Mouse (Mus musculus): ENCODE data around the gene Cmtm7. TPM values are rescaled to one million over a fixed set of nuclear protein-coding genes. Genes with fewer than 3 reads are reported as not detected.

Cmtm7 gene
- polyA plus RNA-seq, 1 experiment from 2014 or later = 84.6 TPM

- ATAC-seq (ENCODE audit: insufficient number of reproducible peaks, low FRiP score, low TSS enrichment, low read depth) = no peak
- Histone ChIP-seq H3K36me3 (ENCODE audit: control insufficient read depth, insufficient read depth, low read length) (no peaks in the 10 kb centered on the region), H3K4me3 (ENCODE audit: low read depth, low read length) (no peak overlapping the region), H3K9me3 (ENCODE audit: control insufficient read depth, low read length) (no peaks in the 10 kb centered on the region), H3K27ac (replicated peaks; ENCODE audit: low read depth, low read length) (no peak overlapping the region), H3K9ac (ENCODE audit: low read length) (no peak overlapping the region), H3K4me1 (ENCODE audit: control insufficient read depth, insufficient read depth, low read length) (0 out of 2 replicates have a peak, but pooled peaks cover 5% of the 10 kb centered on the region), H3K4me2 (ENCODE audit: low read depth, severe bottlenecking) (no peak overlapping the region), H3K27me3 (ENCODE audit: control insufficient read depth, insufficient read depth, low read length) (no peaks in the 10 kb centered on the region)
- no peak for DNase-seq (ENCODE audit: low spot score)
- WGBS = 87% methylated on average over 7 of the region's 7 CpGs
Observed at GRCm38 (mm10) chr9:114789557-114789956, 7.9 kb upstream of the Cmtm7 start.

- no peak overlapping the region for H3K4me2 ChIP-seq (ENCODE audit: low read depth, severe bottlenecking)
- ATAC-seq (ENCODE audit: insufficient number of reproducible peaks, low FRiP score, low TSS enrichment, low read depth) (no peak), DNase-seq (ENCODE audit: low spot score) (no peak)
- no peaks in the 10 kb centered on the region for H3K9me3 ChIP-seq (ENCODE audit: control insufficient read depth, low read length)
- 0 out of 2 replicates have a peak, but pooled peaks cover 5% of the 10 kb centered on the region for H3K4me1 ChIP-seq (ENCODE audit: control insufficient read depth, insufficient read depth, low read length)
- H3K36me3 ChIP-seq (ENCODE audit: control insufficient read depth, insufficient read depth, low read length) = no peaks in the 10 kb centered on the region
- no peak overlapping the region for H3K4me3 ChIP-seq (ENCODE audit: low read depth, low read length)
- H3K9ac ChIP-seq (ENCODE audit: low read length) = no peak overlapping the region
- H3K27ac ChIP-seq (replicated peaks; ENCODE audit: low read depth, low read length) = no peak overlapping the region
- WGBS = 85% methylated on average over 8 of the region's 8 CpGs
- no peaks in the 10 kb centered on the region for H3K27me3 ChIP-seq (ENCODE audit: control insufficient read depth, insufficient read depth, low read length)
Observed at GRCm38 (mm10) chr9:114788697-114789096, 7.0 kb upstream of the Cmtm7 start.

- WGBS = 90% methylated on average over 7 of the region's 7 CpGs
- DNase-seq (ENCODE audit: low spot score) (no peak), ATAC-seq (ENCODE audit: insufficient number of reproducible peaks, low FRiP score, low TSS enrichment, low read depth) (no peak)
Observed at GRCm38 (mm10) chr9:114787716-114788115, 6.1 kb upstream of the Cmtm7 start.

GRCm38 (mm10) chr9:114787134-114787533 lies 5.5 kb upstream of the Cmtm7 start:
- H3K4me3 ChIP-seq (ENCODE audit: low read depth, low read length) = no peak overlapping the region
- no peaks in the 10 kb centered on the region for H3K27me3 ChIP-seq (ENCODE audit: control insufficient read depth, insufficient read depth, low read length)
- no peak overlapping the region for H3K27ac ChIP-seq (replicated peaks; ENCODE audit: low read depth, low read length)
- no peak overlapping the region for H3K4me2 ChIP-seq (ENCODE audit: low read depth, severe bottlenecking)
- no peak for DNase-seq (ENCODE audit: low spot score)
- WGBS = 94% methylated on average over 5 of the region's 5 CpGs
- H3K9ac ChIP-seq (ENCODE audit: low read length) = no peak overlapping the region
- no peak for ATAC-seq (ENCODE audit: insufficient number of reproducible peaks, low FRiP score, low TSS enrichment, low read depth)
- H3K4me1 ChIP-seq (ENCODE audit: control insufficient read depth, insufficient read depth, low read length) = 0 out of 2 replicates have a peak, but pooled peaks cover 5% of the 10 kb centered on the region
- H3K9me3 ChIP-seq (ENCODE audit: control insufficient read depth, low read length) = no peaks in the 10 kb centered on the region
- no peaks in the 10 kb centered on the region for H3K36me3 ChIP-seq (ENCODE audit: control insufficient read depth, insufficient read depth, low read length)

More at GRCm38 (mm10) chr9:114787716-114788115, 6.1 kb upstream of the Cmtm7 start:
- Histone ChIP-seq H3K4me1 (ENCODE audit: control insufficient read depth, insufficient read depth, low read length) (0 out of 2 replicates have a peak, but pooled peaks cover 5% of the 10 kb centered on the region), H3K9me3 (ENCODE audit: control insufficient read depth, low read length) (no peaks in the 10 kb centered on the region), H3K9ac (ENCODE audit: low read length) (no peak overlapping the region), H3K27ac (replicated peaks; ENCODE audit: low read depth, low read length) (no peak overlapping the region), H3K4me3 (ENCODE audit: low read depth, low read length) (no peak overlapping the region), H3K36me3 (ENCODE audit: control insufficient read depth, insufficient read depth, low read length) (no peaks in the 10 kb centered on the region), H3K4me2 (ENCODE audit: low read depth, severe bottlenecking) (no peak overlapping the region), H3K27me3 (ENCODE audit: control insufficient read depth, insufficient read depth, low read length) (no peaks in the 10 kb centered on the region)

GRCm38 (mm10) chr9:114785432-114786125 lies 3.9 kb upstream of the Cmtm7 start:
- 10% methylated on average over 16 of the region's 16 CpGs for WGBS
- DNase-seq (ENCODE audit: low spot score) = peak; percentile 73
- ATAC-seq (ENCODE audit: insufficient number of reproducible peaks, low FRiP score, low TSS enrichment, low read depth) = peak; percentile 53; the same call in 1 of the 2 replicates
- H3K27ac ChIP-seq (replicated peaks; ENCODE audit: low read depth, low read length) = peak overlapping the region; percentile 50
- peak overlapping the region; percentile 24; the same call in 1 of the 2 replicates for H3K4me2 ChIP-seq (ENCODE audit: low read depth, severe bottlenecking)
- no peaks in the 10 kb centered on the region for H3K27me3 ChIP-seq (ENCODE audit: control insufficient read depth, insufficient read depth, low read length)
- H3K9ac ChIP-seq (ENCODE audit: low read length) = 0 out of 2 replicates have a peak overlapping the region, but pooled peaks have one; percentile 24
- H3K4me1 ChIP-seq (ENCODE audit: control insufficient read depth, insufficient read depth, low read length) = 0 out of 2 replicates have a peak, but pooled peaks cover 5% of the 10 kb centered on the region
- no peak overlapping the region for H3K4me3 ChIP-seq (ENCODE audit: low read depth, low read length)
- no peaks in the 10 kb centered on the region for H3K36me3 ChIP-seq (ENCODE audit: control insufficient read depth, insufficient read depth, low read length)
- no peaks in the 10 kb centered on the region for H3K9me3 ChIP-seq (ENCODE audit: control insufficient read depth, low read length)

- H3K4me2 ChIP-seq (ENCODE audit: low read depth, severe bottlenecking) = peak overlapping the region; percentile 57
- peaks cover 5% of the 10 kb centered on the region; the same call in 1 of the 2 replicates for H3K4me1 ChIP-seq (ENCODE audit: control insufficient read depth, insufficient read depth, low read length)
- DNase-seq (ENCODE audit: low spot score) = peak; percentile 76
- no peaks in the 10 kb centered on the region for H3K27me3 ChIP-seq (ENCODE audit: control insufficient read depth, insufficient read depth, low read length)
- peak overlapping the region; percentile 66 for H3K4me3 ChIP-seq (ENCODE audit: low read depth, low read length)
- WGBS = under 1% methylated on average over 36 of the region's 38 CpGs
- no peaks in the 10 kb centered on the region for H3K36me3 ChIP-seq (ENCODE audit: control insufficient read depth, insufficient read depth, low read length)
- no peak for ATAC-seq (ENCODE audit: insufficient number of reproducible peaks, low FRiP score, low TSS enrichment, low read depth)
- peak overlapping the region; percentile 79 for H3K27ac ChIP-seq (replicated peaks; ENCODE audit: low read depth, low read length)
- peak overlapping the region; percentile 79 for H3K9ac ChIP-seq (ENCODE audit: low read length)
- H3K9me3 ChIP-seq (ENCODE audit: control insufficient read depth, low read length) = no peaks in the 10 kb centered on the region
Observed at GRCm38 (mm10) chr9:114780746-114781525, 720 bp downstream of the Cmtm7 start.

- ATAC-seq (ENCODE audit: insufficient number of reproducible peaks, low FRiP score, low TSS enrichment, low read depth) (no peak), DNase-seq (ENCODE audit: low spot score) (peak; percentile 45)
- H3K27ac ChIP-seq (replicated peaks; ENCODE audit: low read depth, low read length) = no peak overlapping the region
Observed at GRCm38 (mm10) chr9:114779984-114780745, 1.5 kb downstream of the Cmtm7 start.

GRCm38 (mm10) chr9:114778877-114779276 lies 2.8 kb downstream of the Cmtm7 start:
- H3K9me3 ChIP-seq (ENCODE audit: control insufficient read depth, low read length) = no peaks in the 10 kb centered on the region
- no peak for ATAC-seq (ENCODE audit: insufficient number of reproducible peaks, low FRiP score, low TSS enrichment, low read depth)
- no peak overlapping the region for H3K4me3 ChIP-seq (ENCODE audit: low read depth, low read length)
- H3K4me2 ChIP-seq (ENCODE audit: low read depth, severe bottlenecking) = no peak overlapping the region
- no peaks in the 10 kb centered on the region for H3K27me3 ChIP-seq (ENCODE audit: control insufficient read depth, insufficient read depth, low read length)
- WGBS = 95% methylated on average over 7 of the region's 7 CpGs
- DNase-seq (ENCODE audit: low spot score) = no peak
- H3K36me3 ChIP-seq (ENCODE audit: control insufficient read depth, insufficient read depth, low read length) = no peaks in the 10 kb centered on the region
- no peak overlapping the region for H3K27ac ChIP-seq (replicated peaks; ENCODE audit: low read depth, low read length)
- no peaks in the 10 kb centered on the region; the same call in 1 of the 2 replicates for H3K4me1 ChIP-seq (ENCODE audit: control insufficient read depth, insufficient read depth, low read length)
- no peak overlapping the region for H3K9ac ChIP-seq (ENCODE audit: low read length)

More at GRCm38 (mm10) chr9:114779984-114780745, 1.5 kb downstream of the Cmtm7 start:
- Histone ChIP-seq H3K9me3 (ENCODE audit: control insufficient read depth, low read length) (no peaks in the 10 kb centered on the region), H3K4me1 (ENCODE audit: control insufficient read depth, insufficient read depth, low read length) (no peaks in the 10 kb centered on the region; the same call in 1 of the 2 replicates), H3K36me3 (ENCODE audit: control insufficient read depth, insufficient read depth, low read length) (no peaks in the 10 kb centered on the region), H3K4me2 (ENCODE audit: low read depth, severe bottlenecking) (peak overlapping the region; percentile 57), H3K9ac (ENCODE audit: low read length) (peak overlapping the region; percentile 79; the same call in 1 of the 2 replicates), H3K27me3 (ENCODE audit: control insufficient read depth, insufficient read depth, low read length) (no peaks in the 10 kb centered on the region), H3K4me3 (ENCODE audit: low read depth, low read length) (peak overlapping the region; percentile 66)
- WGBS = 20% methylated on average over 23 of the region's 23 CpGs

All from limb, embryonic 11.5 days (tissue).